Mouse (Mus musculus): ENCODE results near the gene Cap2.

Cap2 gene

GRCm38 (mm10) chr13:46571961-46572647, 70.5 kb downstream of the Cap2 start:
- DNase-seq, result no peak

- DNase-seq, result no peak
Measured at GRCm38 (mm10) chr13:46572648-46573163, 71.1 kb downstream of the Cap2 start.

DNA sequence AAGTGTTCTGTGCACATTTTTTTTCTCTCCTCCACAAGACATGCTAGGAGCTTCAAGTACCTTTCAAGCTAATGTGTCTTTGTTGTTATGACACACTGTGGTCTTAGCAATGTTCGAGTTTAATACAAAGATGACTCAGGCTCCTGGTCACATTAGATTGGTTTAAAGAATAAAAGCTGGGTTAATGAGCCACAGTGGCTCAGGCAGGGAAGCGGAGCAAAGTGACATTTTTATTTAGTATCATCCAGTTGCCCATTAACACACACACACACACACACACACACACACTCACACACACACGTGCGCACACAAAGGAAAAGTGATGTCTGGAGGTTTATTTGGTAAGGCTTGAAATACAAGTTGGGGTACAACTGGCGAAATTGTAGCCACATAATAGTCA, 72.6 kb downstream of the Cap2 start:
- DNase-seq, result no peak

DNA sequence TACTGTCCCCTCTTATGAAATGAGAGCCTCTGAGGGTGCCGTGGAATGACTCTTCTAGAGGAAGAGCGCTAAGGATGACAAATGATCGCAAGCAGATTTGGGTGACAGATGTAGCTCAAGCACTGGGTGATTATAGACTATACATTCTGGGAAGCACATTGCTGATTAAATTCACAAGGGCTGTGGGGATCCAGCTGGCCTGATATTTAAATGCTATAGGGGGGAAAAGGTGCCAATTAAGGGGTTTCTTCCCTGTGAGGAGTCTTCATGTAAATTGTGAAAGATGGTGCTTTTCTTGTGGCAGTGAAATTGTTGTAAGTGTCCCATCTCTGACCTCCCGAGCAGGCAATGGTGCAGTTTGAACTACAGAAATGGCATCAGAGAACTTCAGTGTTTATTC, 73.1 kb downstream of the Cap2 start:
- DNase-seq, result no peak

DNA sequence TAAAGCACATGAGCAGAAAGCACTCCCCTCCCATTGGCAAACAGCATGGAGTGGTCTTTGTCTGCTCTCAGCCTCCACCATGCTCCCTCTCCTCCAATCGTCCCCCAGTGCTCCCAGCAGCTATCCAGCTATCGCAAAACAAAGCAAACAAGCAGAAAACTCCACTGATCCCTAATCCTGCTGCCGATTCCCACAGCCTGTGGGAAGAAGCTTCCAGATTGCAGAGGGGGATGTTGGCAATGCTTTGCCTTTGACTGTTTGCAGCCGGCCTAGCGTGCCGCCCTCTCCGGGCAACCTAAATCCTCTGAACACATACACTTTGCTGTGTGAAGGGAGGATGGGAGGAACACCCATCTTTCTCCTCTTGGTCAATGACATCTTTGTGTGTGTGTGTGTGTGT, 83.2 kb downstream of the Cap2 start:
- no peak for DNase-seq

DNA sequence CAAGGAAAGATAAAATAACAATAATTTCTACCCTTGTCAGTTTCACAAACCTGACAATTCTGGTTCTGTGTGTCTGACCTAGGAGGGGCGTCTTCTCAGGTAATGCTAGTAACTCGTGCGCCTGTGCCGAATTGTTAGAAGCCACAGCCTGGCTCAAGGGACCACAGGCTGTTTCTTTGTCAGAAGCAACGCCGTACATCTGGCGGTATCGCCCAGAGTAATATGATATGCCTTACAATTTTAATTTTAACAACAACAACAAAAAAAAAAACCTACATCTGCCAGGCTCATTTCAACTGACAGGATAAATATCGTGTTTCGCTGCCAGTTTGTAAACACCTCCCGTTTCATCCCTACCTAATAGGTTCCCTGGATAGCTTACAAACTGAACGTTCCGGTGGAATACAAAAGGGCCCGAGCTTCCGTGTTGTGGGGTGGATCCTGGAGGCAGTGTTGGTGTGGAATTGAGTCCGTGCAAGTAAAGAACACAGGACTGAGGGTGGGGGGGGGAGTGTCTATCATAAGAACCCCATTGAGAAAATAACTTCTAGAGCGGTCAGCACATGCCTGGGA, 86.2 kb downstream of the Cap2 start:
- no peak for DNase-seq

DNA sequence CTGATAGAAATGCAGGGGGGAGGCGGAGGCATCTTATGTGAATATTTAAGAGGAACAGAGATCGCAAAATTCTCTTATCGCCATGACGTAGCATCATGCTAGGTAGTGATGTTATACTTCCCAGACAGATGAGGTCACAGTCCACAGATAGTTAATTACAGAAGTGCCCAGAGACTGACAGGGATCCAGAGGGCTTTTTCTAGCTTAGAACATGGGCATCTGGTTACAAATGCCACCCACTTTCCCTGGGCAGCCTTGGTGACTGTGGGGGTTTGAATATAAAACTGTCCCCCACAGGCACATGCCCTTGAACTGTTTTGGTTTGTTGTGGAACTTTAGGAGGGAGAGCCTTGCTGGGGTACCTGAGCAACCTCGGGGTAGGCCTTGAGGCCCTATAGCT, 87.0 kb downstream of the Cap2 start:
- DNase-seq, result no peak

DNA sequence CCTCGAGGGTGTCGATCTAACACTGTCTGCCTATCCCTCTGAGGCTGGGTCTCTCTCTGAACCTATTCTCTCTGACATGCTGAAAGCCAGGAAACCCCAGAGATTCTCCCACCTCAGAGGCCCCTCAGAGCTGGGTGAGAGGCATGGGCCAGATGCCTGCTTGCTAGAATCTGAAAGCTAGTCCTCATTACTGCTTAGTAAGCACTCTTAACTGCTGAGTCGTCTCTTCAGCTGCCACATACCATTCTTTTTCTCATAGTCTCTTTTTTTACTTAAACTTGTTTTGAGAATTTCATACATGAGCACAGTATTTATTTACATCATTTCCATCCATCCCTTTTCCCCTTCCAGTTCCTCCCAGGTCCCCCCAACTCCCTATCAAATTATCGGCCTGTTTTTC, 89.2 kb downstream of the Cap2 start:
- DNase-seq, result no peak

DNA sequence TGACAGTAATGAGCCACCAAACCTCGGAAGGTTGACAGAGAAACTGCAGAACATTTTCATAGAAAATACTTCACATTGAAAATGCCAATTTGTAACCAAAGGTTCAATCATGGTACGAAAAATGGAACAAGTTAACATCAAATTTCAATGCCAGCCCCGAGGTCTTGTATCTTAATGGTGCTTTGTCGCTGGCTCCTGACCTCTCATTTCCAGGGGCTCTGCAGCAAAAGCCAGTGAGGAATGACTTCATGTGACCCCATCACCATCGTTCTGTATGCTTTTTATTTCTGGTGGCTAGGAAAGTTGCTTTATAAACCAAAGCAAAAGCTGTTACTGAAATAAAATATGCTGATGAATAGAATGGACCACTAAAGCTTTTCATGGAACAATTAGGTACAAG, 99.0 kb downstream of the Cap2 start:
- no peak for DNase-seq

GRCm38 (mm10) chr13:46601386-46601785, 99.7 kb downstream of the Cap2 start:
- DNase-seq, result no peak

DNA sequence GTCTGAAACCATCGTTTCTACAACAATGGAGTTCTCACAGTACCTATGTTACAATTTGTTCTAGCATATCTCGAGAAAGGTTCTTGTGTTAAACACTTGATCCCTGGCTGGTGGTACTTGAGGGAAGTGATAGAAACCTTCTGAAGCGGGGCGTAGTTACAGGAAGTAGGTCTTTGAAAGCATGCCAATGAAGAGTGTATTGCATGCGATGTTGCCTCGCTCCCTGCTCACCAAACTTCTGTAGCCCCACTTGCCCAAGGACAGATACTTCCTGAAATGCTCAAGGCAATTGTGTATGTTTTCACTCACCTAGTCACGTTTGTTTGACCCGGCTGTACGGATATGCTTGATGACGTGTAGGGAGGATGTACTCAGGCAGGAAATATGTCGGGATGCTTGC, 101.0 kb downstream of the Cap2 start:
- no peak for DNase-seq

GRCm38 (mm10) chr13:46611033-46611432, 109.4 kb downstream of the Cap2 start:
- DNase-seq, result no peak

DNA sequence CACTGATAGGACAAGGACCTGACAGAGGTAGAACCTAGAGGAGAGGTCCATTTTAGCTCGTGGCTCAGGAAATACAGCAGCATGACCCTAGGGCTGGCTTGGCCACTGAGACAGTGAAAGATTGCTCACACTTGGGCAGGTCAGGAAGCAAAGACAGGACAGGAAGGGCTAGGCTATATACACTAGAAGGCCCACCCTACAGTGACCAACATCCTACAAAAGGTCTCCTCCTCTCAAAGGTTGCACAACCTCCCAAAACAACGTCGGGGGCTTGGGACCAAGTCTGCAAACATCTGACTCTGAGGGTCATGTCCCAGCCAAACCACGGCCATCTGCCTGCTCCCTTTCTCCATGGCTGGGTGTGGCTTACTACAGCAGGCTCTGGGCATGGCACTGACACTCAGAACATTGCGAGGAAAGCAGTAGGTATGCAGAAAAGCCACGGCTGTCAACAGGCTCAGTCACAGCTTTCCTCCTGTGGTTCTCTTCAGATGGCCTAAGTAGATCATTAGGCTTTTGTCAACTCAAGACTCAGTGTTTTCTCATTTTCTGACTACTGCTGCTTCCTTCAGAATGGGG, 112.1 kb downstream of the Cap2 start:
- no peak for DNase-seq

- DNase-seq, result peak in 1 of 2 experiments; percentile 7
Measured at GRCm38 (mm10) chr13:46616673-46617362, 115.2 kb downstream of the Cap2 start.

DNA sequence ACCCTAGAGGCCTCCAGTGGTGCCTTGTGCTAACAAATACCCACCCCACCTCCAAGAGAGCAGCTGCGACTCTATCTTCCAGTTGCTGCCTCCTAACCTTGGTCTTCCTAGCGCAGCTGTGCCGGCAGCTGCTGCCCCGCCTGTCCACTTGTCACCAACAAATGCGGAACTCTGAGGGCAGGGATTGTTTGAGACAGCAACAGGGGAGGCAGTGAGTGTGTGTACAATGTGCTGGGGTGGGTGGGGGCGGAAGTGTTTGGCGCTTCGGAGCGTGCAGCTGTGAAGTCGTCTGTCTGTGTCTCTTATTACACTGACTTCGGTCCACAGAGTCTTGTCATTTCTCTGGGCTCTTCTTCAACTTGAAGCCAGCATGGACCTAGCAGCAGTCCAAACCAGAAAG, 118.0 kb downstream of the Cap2 start:
- DNase-seq, result peak in 1 of 2 experiments; percentile 8

DNA sequence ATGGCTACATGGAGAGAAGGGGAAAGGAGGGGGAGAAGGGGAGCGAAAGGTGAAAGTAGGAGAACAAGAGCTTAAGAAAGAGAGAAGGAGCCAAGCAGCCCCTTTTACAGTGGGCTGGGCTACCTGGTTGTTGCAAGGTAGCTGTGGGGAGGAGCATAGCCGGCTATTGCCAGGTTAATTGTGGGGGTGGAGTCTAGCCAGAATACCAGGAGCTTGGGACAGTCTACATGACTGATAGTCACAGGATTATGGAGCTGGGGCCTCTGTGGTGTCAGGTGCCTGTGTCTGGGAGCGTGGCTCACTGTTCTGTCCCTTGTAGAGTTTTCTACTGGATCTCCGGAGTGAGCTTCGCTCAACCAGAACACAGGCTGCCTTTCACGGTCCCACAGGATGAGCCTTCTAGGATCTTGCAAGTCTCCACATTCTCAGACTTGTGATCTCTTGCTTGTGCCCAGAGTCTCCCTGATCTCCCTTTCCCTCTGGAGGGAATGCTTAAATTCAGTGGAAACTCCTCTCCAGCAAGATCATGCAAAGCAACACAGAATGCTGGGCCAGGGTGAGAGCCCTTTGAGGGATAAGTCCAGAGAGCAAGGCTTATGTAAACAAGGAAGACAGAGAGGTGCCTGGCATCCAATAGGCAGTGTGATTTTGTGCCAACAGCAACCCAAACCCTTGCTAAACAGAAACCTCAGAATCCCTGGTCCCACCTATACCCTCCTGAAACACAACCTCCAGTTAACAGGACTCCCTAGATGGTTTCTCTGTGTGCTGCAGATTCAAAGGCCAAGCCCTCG, 119.5 kb downstream of the Cap2 start:
- peak; percentile 13 to 21 for DNase-seq

- no peak for DNase-seq
Measured at GRCm38 (mm10) chr13:46626608-46627007, 125.0 kb downstream of the Cap2 start.

DNA sequence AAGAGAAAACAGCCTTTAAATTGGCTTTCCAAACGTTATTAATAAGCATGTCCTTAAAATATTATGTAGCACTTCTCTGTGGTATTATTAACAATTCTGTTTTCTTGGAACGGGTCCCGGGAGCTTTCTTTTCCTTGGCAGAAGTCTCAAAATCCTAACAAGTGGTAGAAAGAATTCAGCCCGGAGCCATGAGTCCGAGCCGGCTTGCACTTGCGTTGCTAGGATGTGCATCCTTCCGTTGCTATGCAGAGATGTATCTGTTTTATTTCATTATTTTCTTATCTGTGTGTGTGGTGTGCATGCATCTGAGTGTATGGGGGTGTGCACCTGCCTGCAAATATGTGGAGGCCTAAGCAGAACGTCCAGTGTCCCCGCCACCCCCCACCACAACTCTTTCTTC, 126.2 kb downstream of the Cap2 start:
- DNase-seq, result no peak

DNA sequence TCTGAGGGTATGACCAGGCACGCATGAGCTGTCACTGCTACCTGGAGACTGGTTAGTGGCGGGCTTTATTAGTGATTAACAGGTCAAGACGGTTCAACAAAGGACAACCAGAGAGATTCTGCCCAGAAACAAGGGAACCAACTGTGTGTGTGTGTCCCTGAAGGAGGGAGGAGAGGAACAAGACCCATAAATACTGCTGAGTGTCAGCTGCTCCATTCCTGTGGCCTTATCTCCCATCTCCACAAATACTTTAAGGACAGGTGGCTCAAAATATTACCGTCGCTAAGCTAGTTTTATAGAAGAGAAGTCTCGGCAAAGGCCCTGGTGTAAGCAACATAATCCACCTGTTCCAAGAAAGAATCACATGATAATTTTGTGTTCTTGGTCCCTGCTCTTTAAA, 127.7 kb downstream of the Cap2 start:
- no peak for DNase-seq

GRCm38 (mm10) chr13:46632796-46633195, 131.1 kb downstream of the Cap2 start:
- no peak for DNase-seq

DNA sequence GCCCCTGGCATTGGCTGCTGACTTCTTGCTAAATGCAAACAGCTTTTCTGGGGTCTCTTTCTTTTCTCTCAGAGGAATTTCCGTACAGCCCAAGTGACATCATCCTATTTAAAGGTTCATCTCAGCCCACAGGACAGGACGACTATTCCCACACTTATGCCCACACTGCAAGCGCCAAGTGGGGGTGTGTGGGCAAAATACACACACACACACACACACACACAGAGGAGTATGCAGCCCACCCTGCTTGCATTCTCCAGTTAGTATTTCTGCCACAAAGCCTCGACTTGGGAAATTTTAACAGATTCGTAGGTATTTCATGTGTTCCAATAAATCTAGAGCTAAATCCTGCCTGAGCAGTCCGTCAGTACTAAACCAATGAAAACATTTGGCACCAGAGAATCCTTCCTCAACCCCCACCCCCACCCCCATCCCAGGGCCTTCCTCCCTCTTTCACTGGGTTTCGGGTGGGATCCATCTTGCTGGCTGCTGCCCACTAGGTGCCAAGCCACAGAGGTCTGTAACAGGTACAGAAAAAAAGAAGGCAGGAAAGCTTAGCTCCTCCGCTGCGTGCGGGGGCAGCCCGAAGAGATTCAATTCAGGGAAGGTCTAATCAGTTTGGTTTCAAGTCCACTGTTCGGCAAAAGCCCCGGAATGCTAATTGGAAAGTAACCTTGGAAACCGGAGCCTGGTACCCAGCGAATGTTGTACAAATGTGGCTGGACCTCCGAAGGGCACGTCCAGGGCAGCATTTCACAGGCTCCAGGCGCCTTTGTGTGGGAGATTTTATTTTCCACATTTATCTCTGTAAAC, 131.9 kb downstream of the Cap2 start:
- DNase-seq, result no peak

DNA sequence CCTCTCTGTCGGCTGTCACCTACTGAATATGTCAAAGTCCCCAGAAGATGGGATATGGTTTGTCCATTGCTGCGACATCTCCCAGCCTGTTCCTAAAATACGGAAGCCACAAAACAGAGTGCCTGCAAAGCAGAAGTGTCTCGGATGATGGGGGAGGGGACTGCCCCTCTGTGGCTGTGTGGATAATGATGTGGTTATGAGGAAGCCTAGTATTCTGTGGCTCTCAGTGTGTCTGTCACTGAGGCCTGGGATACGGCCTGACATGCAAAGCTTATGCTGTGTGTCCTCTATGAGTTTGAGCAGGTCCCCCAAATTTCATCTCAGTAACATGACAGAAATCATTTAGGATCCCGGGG, 132.5 kb downstream of the Cap2 start:
- no peak for DNase-seq
